Mouse (Mus musculus) lung, embryonic 16.5 days (tissue): ENCODE data around the gene Gpx2. TPM values are rescaled to one million over a fixed set of nuclear protein-coding genes. Genes with fewer than 3 reads are reported as not detected.

ENCODE experiments used
- ATAC-seq: fragments of 200-750 bp; cut with Nextera tagmentation; 2 replicates; pipeline ENCODE4 v1.8.0; 2017; ENCODE audit warnings: low read depth, mild to moderate bottlenecking, moderate library complexity
- H3K27ac ChIP-seq: fragments of 300-500 bp; sonication (generic); 2 replicates; pipeline ENCODE4 v1.5.1; 2014; ENCODE audit warnings: mild to moderate bottlenecking, control low read depth, low read length
- H3K27me3 ChIP-seq: fragments of 300-500 bp; sonication (generic); 2 replicates; pipeline ENCODE4 v1.6.1; 2014; ENCODE audit warnings: low read depth, low read length, mixed read lengths; ENCODE audit not compliant: control insufficient read depth, insufficient read depth
- H3K36me3 ChIP-seq: fragments of 300-500 bp; sonication (generic); 2 replicates; pipeline ENCODE4 v1.6.1; 2014; ENCODE audit warnings: low read length; ENCODE audit not compliant: control insufficient read depth, insufficient read depth
- H3K4me1 ChIP-seq: fragments of 300-500 bp; sonication (generic); replicated peaks from 2 replicates; pipeline ENCODE4 v1.6.1; 2014; ENCODE audit warnings: low read length, mixed read lengths; ENCODE audit not compliant: control insufficient read depth, insufficient read depth
- H3K4me2 ChIP-seq: fragments of 300-500 bp; sonication (generic); 2 replicates; pipeline ENCODE4 v1.6.1; 2014; ENCODE audit warnings: low read depth, low read length, control low read depth
- H3K4me3 ChIP-seq: fragments of 300-500 bp; sonication (generic); 2 replicates; pipeline ENCODE4 v1.5.1; 2014; ENCODE audit warnings: mild to moderate bottlenecking, low read length, control low read depth
- H3K9ac ChIP-seq: fragments of 300-500 bp; sonication (generic); 2 replicates; pipeline ENCODE4 v1.6.1; 2014; ENCODE audit warnings: low read length, control low read depth
- H3K9me3 ChIP-seq: fragments of 300-500 bp; sonication (generic); 2 replicates; pipeline ENCODE4 v1.6.1; 2016; ENCODE audit warnings: low read length; ENCODE audit not compliant: control insufficient read depth
- WGBS: fragments of 180-500 bp; shearing (Covaris S2); extraction: QIAGEN DNeasy Blood & Tissue Kit; methylation state at CpG from one replicate; pipeline ENCODE4 v1.1.7; 2014; 5-methylcytosine and 5-hydroxymethylcytosine counted together
- polyA plus RNA-seq: library from polyadenylated mRNA; unstranded; fragments of >200 nt; fragmentation: Nextera tagmentation; extraction: Ambion mirVana; gene quantifications from 2 replicates; pipeline ENCODE4 v1.2.1, GENCODE M21; 2015

Gene Gpx2
- polyA plus RNA-seq, 1 experiment from 2014 or later = 11.5 TPM

DNA sequence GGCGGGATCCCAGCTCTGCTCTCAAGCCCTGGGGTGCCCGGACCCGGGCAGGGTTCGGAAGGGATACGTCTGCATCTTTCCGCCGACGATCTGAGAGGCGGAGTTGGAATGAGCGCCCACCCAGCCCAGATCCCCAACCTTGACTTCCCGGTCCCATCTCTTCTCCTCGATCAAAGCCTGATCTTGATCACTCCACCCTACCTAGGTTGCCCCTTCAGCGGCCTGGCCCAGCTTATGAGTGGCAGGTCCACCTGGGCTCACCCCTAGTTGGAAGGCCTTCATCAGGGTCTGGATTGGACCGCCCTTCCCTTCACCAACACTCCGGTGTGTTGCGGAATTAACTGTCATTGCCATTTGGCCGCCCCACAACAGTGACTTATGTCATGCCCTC is 27.3 kb upstream of the Gpx2 start, which contains the start of gene Rab15:
Gene Rab15, minus strand, starts transcription at position 258 of the 391 bp plus-strand sequence.
- peak within 1 kb of the TSS; percentile 96 for H3K4me2 ChIP-seq
- peak within 1 kb of the TSS; percentile 79 for H3K4me3 ChIP-seq
- H3K36me3 ChIP-seq = no peaks in the 10 kb centered on the region
- peaks cover 2% of the 10 kb centered on the region; the same call in 1 of the 2 replicates for H3K27me3 ChIP-seq
- H3K9me3 ChIP-seq = no peaks in the 10 kb centered on the region
- peaks cover 42% of the 10 kb centered on the region for H3K4me1 ChIP-seq
- 0 out of 2 replicates have a peak, but pooled peaks have one; percentile 1 for ATAC-seq
- 5% methylated on average over 12 of the region's 17 CpGs for WGBS
- H3K27ac ChIP-seq = peak within 1 kb of the TSS; percentile 80
- H3K9ac ChIP-seq = peak within 1 kb of the TSS; percentile 92

DNA sequence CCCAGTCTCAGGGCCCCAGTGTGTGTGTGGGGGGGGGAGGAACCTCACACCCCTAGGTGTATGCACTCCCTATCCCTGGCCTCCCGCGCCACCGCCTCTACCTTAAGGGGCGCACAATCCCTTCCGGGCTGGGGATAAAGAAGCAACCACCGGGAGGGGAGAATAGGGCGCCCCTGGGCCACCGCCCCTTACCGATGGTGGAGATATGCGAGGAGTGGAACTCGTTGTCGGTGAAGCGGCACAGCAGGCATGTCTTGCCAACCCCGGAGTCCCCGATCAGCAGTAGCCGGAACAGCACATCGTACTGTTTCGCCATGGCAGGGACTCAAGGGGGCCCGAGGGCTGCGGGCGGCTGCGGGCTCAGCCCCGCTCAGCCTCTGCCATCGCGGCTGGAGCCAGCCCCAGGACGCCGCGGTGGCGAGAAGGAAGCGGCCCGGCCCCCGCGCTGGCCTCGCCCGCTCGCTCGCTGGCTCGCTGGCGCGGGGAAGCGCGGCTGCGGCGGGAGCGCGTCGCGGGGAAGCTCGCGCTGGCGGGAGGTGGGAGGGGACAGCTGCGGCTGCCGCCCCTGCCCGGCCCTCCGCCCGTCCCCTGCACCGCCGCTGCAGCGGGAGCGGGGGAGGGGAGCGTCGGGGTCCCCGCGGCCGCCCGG is 26.8 kb upstream of the Gpx2 start:
- Histone ChIP-seq H3K27ac (peak overlapping the region; percentile 80), H3K4me1 (peaks cover 47% of the 10 kb centered on the region), H3K4me2 (peak overlapping the region; percentile 96), H3K36me3 (no peaks in the 10 kb centered on the region), H3K9me3 (no peaks in the 10 kb centered on the region), H3K9ac (peak overlapping the region; percentile 92), H3K4me3 (peak overlapping the region; percentile 79), H3K27me3 (peaks cover 2% of the 10 kb centered on the region; the same call in 1 of the 2 replicates)
- WGBS = under 1% methylated on average over 48 of the region's 66 CpGs
- peak; percentile 64 for ATAC-seq

DNA sequence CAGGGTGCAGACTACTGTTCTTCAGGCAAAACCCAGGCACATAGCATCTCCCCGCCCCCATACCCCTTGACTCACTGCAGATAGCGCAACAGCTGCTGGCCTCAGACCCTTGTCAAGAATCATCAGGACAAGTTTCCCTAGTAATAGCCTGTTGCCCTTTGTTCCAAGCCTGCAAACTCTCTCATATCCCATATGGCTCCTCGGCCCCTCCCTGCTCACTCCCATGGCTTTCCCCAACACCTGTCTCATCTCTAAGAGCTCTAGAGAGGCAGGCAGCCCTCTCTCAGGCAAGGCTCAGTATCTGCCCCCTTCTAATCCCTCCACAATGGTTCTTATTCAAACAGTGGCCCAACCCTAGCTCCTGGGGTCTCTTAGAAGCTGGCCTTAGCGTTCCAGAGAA is 25.3 kb upstream of the Gpx2 start:
- Histone ChIP-seq H3K36me3 (no peaks in the 10 kb centered on the region), H3K27me3 (peaks cover 2% of the 10 kb centered on the region; the same call in 1 of the 2 replicates), H3K9ac (peak overlapping the region; percentile 92), H3K4me1 (peaks cover 51% of the 10 kb centered on the region), H3K27ac (peak overlapping the region; percentile 80), H3K4me2 (peak overlapping the region; percentile 96), H3K4me3 (peak overlapping the region; percentile 79), H3K9me3 (no peaks in the 10 kb centered on the region)
- WGBS = 33% methylated on average over 4 of the region's 4 CpGs
- no peak for ATAC-seq

DNA sequence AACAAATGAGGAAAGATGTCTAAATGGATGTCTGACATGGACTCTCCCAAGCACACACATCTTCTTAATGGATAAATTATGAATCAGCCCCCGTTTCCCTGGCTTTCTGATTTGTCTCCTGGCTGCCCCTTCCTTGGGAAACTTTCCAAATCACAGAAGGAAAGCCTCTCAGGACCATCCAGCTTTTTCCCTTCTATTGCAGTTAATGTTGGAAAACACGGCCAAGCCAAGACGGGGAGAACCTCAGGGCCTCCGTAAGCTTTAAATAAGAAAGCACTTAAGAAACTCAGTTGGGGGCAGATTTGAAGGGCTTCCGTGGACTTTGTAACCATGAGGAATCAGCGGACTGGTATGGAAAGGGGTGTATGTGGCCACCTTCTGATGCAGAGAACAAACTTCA is 24.5 kb upstream of the Gpx2 start:
- H3K9me3 ChIP-seq = no peaks in the 10 kb centered on the region
- H3K4me2 ChIP-seq = peak overlapping the region; percentile 96; the same call in 1 of the 2 replicates
- H3K27me3 ChIP-seq = no peaks in the 10 kb centered on the region; the same call in 1 of the 2 replicates
- H3K27ac ChIP-seq = peak overlapping the region; percentile 80
- H3K4me3 ChIP-seq = no peak overlapping the region
- 0 out of 2 replicates have a peak, but pooled peaks have one; percentile 3 for ATAC-seq
- WGBS = 33% methylated on average over 6 of the region's 6 CpGs
- H3K36me3 ChIP-seq = no peaks in the 10 kb centered on the region
- H3K4me1 ChIP-seq = peaks cover 50% of the 10 kb centered on the region
- no peak overlapping the region for H3K9ac ChIP-seq

DNA sequence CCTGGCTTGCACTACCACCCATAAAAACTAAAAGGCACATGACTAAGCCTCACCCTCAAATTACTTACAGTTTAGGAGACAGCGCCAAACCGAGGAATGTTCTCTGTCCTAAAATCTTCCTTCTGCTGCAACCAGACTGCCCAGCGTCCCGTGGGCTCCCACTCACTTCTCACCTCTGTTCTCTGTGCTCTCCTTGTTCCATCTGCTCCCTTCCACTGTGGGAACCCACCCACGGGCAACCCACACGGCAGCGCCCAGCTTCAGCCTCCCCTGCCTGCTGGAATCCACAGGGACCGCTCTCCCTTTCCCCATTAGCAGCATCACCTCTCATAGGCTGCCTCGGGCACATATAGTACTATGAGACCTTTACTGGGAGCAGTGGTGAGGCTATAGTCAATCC is 23.6 kb upstream of the Gpx2 start:
- Histone ChIP-seq H3K9me3 (no peaks in the 10 kb centered on the region), H3K27ac (peak overlapping the region; percentile 88), H3K9ac (no peak overlapping the region), H3K4me2 (no peak overlapping the region), H3K4me3 (no peak overlapping the region), H3K4me1 (peaks cover 44% of the 10 kb centered on the region), H3K36me3 (no peaks in the 10 kb centered on the region), H3K27me3 (no peaks in the 10 kb centered on the region; the same call in 1 of the 2 replicates)
- ATAC-seq = no peak
- WGBS = 81% methylated on average over 9 of the region's 9 CpGs

DNA sequence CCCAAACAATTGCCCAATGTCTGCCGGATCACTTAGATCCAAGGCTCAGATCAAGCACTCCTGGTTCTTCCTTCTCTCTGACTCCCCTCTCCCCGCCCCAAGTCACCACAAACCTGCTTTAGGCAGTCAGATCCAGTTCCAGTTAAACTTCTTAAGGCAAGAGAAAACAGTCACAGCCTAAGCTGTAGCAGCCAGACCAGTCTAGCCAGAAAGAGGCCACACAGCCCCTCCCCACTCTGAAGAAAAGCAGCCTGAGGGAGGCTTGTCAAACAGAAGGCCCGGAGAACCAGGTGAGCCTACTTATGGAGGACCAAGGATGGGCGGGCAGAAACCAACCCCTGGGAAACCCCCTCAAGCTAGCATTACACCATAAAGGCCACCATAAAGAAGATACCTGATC is 22.8 kb upstream of the Gpx2 start:
- Histone ChIP-seq H3K9ac (peak overlapping the region; percentile 2; the same call in 1 of the 2 replicates), H3K4me2 (0 out of 2 replicates have a peak overlapping the region, but pooled peaks have one; percentile 16), H3K4me1 (peaks cover 44% of the 10 kb centered on the region), H3K9me3 (no peaks in the 10 kb centered on the region), H3K27ac (peak overlapping the region; percentile 94), H3K27me3 (no peaks in the 10 kb centered on the region; the same call in 1 of the 2 replicates), H3K36me3 (no peaks in the 10 kb centered on the region), H3K4me3 (no peak overlapping the region)
- WGBS = 38% methylated on average over 4 of the region's 4 CpGs
- ATAC-seq = peak; percentile 78

DNA sequence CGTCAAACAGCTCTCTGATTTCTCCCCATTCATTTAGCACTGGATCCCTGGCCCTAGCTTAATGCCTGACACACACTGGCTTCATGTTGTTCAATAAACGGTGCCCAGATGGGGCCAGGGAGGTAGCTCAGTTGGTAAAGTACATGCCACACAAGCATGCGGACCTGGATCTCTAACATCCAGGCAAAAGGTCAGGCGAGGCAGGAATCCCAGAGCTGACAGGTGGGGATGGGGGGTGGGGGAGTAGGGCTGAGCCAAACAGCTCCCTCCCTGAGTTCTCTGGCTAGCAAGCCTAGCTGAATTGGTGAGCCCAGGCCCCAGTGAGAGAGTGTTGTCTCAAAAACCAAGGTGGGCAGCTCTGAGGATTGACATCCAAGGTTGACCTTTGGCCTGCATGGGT is 21.8 kb upstream of the Gpx2 start:
- no peak for ATAC-seq
- no peak overlapping the region for H3K4me3 ChIP-seq
- no peaks in the 10 kb centered on the region for H3K36me3 ChIP-seq
- peaks cover 41% of the 10 kb centered on the region for H3K4me1 ChIP-seq
- H3K4me2 ChIP-seq = no peak overlapping the region
- no peaks in the 10 kb centered on the region; the same call in 1 of the 2 replicates for H3K27me3 ChIP-seq
- peak overlapping the region; percentile 94 for H3K27ac ChIP-seq
- no peak overlapping the region for H3K9ac ChIP-seq
- H3K9me3 ChIP-seq = no peaks in the 10 kb centered on the region
- 44% methylated on average over 4 of the region's 4 CpGs for WGBS

DNA sequence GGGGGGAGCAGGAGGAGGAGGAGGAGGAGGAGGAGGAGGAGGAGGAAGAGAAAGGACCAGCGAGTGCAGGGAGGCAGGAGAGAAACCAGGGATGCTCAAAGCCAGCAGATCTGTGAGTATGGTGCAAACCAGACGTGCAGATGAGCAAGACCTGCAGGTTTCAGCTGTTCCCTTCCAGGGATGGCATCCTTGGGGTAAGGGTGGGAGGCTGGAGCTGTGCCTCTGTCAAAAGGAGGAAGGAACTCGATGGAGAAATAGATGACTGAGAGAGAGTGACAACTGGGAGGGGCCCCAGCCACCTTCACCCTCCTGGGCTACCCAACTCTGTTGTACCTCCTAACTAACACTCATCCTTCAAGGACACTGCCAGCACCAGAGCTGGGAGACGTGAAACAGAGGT is 21.4 kb upstream of the Gpx2 start:
- Histone ChIP-seq H3K4me3 (no peak overlapping the region), H3K27me3 (no peaks in the 10 kb centered on the region), H3K9ac (no peak overlapping the region), H3K27ac (no peak overlapping the region), H3K4me1 (peaks cover 38% of the 10 kb centered on the region), H3K9me3 (no peaks in the 10 kb centered on the region), H3K36me3 (no peaks in the 10 kb centered on the region), H3K4me2 (no peak overlapping the region)
- WGBS = 36% methylated on average over 4 of the region's 4 CpGs
- ATAC-seq = no peak

DNA sequence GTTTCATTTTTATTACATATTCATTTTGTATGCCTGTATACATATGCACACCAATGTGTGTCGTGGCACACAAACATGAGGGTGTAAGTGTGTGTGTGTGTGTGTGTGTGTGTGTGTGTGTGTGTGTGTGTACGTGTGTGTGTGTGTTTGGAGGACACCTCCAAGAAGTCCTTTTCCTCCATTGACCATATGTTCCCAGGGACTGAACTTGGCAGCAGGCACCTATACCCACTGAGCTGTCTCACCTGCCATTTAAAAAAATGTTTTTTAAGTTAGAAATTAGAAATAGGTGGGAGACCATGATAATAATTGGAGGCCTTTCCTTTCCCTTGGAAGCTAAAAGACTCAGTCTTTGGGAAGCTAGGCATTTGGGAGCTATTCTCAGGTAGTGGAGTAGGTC is 18.8 kb upstream of the Gpx2 start:
- Histone ChIP-seq H3K9ac (no peak overlapping the region), H3K9me3 (no peaks in the 10 kb centered on the region), H3K27ac (no peak overlapping the region), H3K4me3 (no peak overlapping the region), H3K36me3 (no peaks in the 10 kb centered on the region), H3K4me1 (peaks cover 15% of the 10 kb centered on the region), H3K4me2 (no peak overlapping the region), H3K27me3 (no peaks in the 10 kb centered on the region)
- ATAC-seq = no peak
- 85% methylated on average over 2 of the region's 2 CpGs for WGBS
